ENCODE assay signal across 9 mouse cellular contexts in the genomic region with DNA sequence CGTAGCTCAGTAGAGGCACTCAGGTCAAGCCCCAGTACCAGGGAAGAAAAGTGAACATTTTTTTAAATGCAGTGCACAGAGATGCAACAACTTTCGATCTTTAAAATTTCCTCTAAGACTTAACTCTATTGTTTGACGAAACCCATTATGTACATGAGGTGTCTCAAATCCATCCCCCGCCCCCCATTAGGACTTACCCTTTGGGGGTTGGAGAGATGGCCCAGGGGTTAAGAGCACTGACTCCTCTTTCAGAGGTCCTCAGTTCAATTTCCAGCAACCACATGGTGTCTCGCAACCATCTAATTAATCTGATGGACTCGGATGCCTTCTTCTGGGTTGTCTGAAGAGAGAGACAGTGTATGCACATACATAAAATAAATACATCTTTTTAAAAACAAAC. TPM values are rescaled to one million over a fixed set of nuclear protein-coding genes. Genes with fewer than 3 reads are reported as not detected.
DNase-seq lines count a peak whose midpoint lies in the region; ATAC-seq and TF ChIP-seq lines count a peak whose summit lies in the region.
"Had no signal": no experiment of that assay in that cellular context is flagged by ENCODE, and none has a peak within 500 bp of the region (broad histone marks: within the 10 kb centered on the region; RNA-seq: fewer than 3 reads in every experiment).

No protein-coding gene starts in this region.

- intact Hi-C loops in left cerebral cortex, postnatal 14 days (cut with DNase I), result no loop called here

- H3K79me2 ChIP-seq in MEL (ENCODE audit: control insufficient read depth, insufficient read depth, low read length, poor library complexity), result peaks cover 7% of the 10 kb centered on the region; the same call in 1 of the 2 replicates

- TF ChIP-seq CTCF in heart, postnatal 0 days (IDR thresholded peaks at IDR 0.05; ENCODE audit: low read depth), result no peak
- no peak for TF ChIP-seq CTCF in MEL (IDR thresholded peaks at IDR 0.05 in 2 of 3, conservative IDR thresholded peaks at IDR 0.05 in 1 of 3; ENCODE audit: control insufficient read depth in 1 of 3, insufficient read depth in 1 of 3, low read depth in 2 of 3, low read length in 3 of 3, poor library complexity in 1 of 3, severe bottlenecking in 1 of 3)
- no peak for TF ChIP-seq CTCF in forebrain, postnatal 0 days (IDR thresholded peaks at IDR 0.05; ENCODE audit: low read depth)

- H3K27me3 ChIP-seq in heart, postnatal 0 days (ENCODE audit: control insufficient read depth, insufficient read depth, low read length), result no peaks in the 10 kb centered on the region
- H3K27me3 ChIP-seq in MEL (ENCODE audit: control insufficient read depth in 1 of 2, insufficient read depth in 2 of 2, low read length in 2 of 2), result peaks cover 0 to 1% of the 10 kb centered on the region in 2 experiments; a peak in 1 of 4 replicates
- H3K27me3 ChIP-seq in forebrain, postnatal 0 days (ENCODE audit: insufficient read depth, low read length), result no peaks in the 10 kb centered on the region
- no peaks in the 10 kb centered on the region for H3K27me3 ChIP-seq in midbrain, embryonic 10.5 days (ENCODE audit: low read depth, poor library complexity, severe bottlenecking)

- H3K27ac ChIP-seq in heart, postnatal 0 days (ENCODE audit: low read depth), result peak overlapping the region; percentile 97
- H3K27ac ChIP-seq in MEL (ENCODE audit: control insufficient read depth, low read depth, low read length), result peak overlapping the region; percentile 79
- H3K27ac ChIP-seq in forebrain, postnatal 0 days (ENCODE audit: low read depth, low read length), result peak overlapping the region; percentile 95
- peak overlapping the region; percentile 90 for H3K27ac ChIP-seq in midbrain, embryonic 10.5 days (replicated peaks)

- TF ChIP-seq POLR2A in MEL (IDR thresholded peaks at IDR 0.05; ENCODE audit: control insufficient read depth in 1 of 2, insufficient read depth in 1 of 2, low read depth in 1 of 2, low read length in 2 of 2, poor library complexity in 1 of 2), result no peak

- TF ChIP-seq RAD21 in MEL (IDR thresholded peaks at IDR 0.05; ENCODE audit: low read depth, low read length), result no peak

- 9% methylated on average over 6 of the region's 6 CpGs for WGBS in heart, postnatal 0 days
- WGBS in forebrain, postnatal 0 days, result 1% methylated on average over 6 of the region's 6 CpGs
- 6% methylated on average over 6 of the region's 6 CpGs for WGBS in midbrain, embryonic 10.5 days

- ATAC-seq in heart, postnatal 0 days (ENCODE audit: insufficient read depth, low read depth), result no peak
- no peak for ATAC-seq in forebrain, postnatal 0 days
- no peak for ATAC-seq in granulocyte monocyte progenitor cell, adult 5-6 weeks (replicated peaks; ENCODE audit: poor library complexity, severe bottlenecking)

- peaks cover 22% of the 10 kb centered on the region for H3K4me1 ChIP-seq in heart, postnatal 0 days (ENCODE audit: control insufficient read depth, insufficient read depth)
- no peaks in the 10 kb centered on the region for H3K4me1 ChIP-seq in MEL (ENCODE audit: control insufficient read depth in 1 of 2, insufficient read depth in 2 of 2, low read length in 2 of 2)
- H3K4me1 ChIP-seq in forebrain, postnatal 0 days (ENCODE audit: insufficient read depth), result peaks cover 8% of the 10 kb centered on the region; the same call in 1 of the 2 replicates
- peaks cover 51% of the 10 kb centered on the region for H3K4me1 ChIP-seq in midbrain, embryonic 10.5 days

- H3K9ac ChIP-seq in heart, postnatal 0 days (replicated peaks; ENCODE audit: low read depth, low read length), result peak overlapping the region; percentile 94
- peak overlapping the region; percentile 91 for H3K9ac ChIP-seq in MEL (ENCODE audit: control insufficient read depth, low read depth, low read length, poor library complexity, severe bottlenecking)
- H3K9ac ChIP-seq in forebrain, postnatal 0 days, result peak overlapping the region; percentile 89

- peak overlapping the region; percentile 78 for H3K4me3 ChIP-seq in heart, postnatal 0 days (ENCODE audit: low read depth, low read length)
- peak overlapping the region; percentile 83 to 92 for H3K4me3 ChIP-seq in MEL (ENCODE audit: control insufficient read depth in 1 of 2, insufficient read depth in 1 of 2, low read depth in 2 of 2, low read length in 2 of 2)
- peak overlapping the region; percentile 90 for H3K4me3 ChIP-seq in forebrain, postnatal 0 days (ENCODE audit: low read depth, low read length)
- H3K4me3 ChIP-seq in midbrain, embryonic 10.5 days, result peak overlapping the region; percentile 81

- no peak for TF ChIP-seq EP300 in heart, postnatal 0 days (IDR thresholded peaks at IDR 0.05; ENCODE audit: low read depth)
- TF ChIP-seq EP300 in MEL (IDR thresholded peaks at IDR 0.05; ENCODE audit: low read depth in 1 of 2, low read length in 2 of 2), result no peak

- no peak for DNase-seq in heart, postnatal 0 days (ENCODE audit: low spot score)
- no peak for DNase-seq in heart, adult 8-10 months (ENCODE audit: low spot score)
- DNase-seq in MEL (ENCODE audit: low read depth, low spot score), result peak; percentile 58
- no peak for DNase-seq in forebrain, postnatal 0 days
- DNase-seq in midbrain, embryonic 10.5 days (ENCODE audit: low spot score), result peak; percentile 23
- no peak for DNase-seq in adrenal gland, postnatal 4 days (ENCODE audit: low spot score in 2 of 2)
- DNase-seq in left cerebral cortex, postnatal 14 days (ENCODE audit: low spot score in 2 of 2), result no peak
- DNase-seq: kidney, postnatal 25 days had no signal

- H3K9me3 ChIP-seq in heart, postnatal 0 days (replicated peaks; ENCODE audit: control insufficient read depth, low read length), result no peaks in the 10 kb centered on the region
- H3K9me3 ChIP-seq in MEL (replicated peaks; ENCODE audit: insufficient read depth, low read length), result no peaks in the 10 kb centered on the region
- H3K9me3 ChIP-seq in forebrain, postnatal 0 days (ENCODE audit: low read length), result no peaks in the 10 kb centered on the region
- H3K9me3 ChIP-seq in midbrain, embryonic 10.5 days (replicated peaks), result no peaks in the 10 kb centered on the region

- no peaks in the 10 kb centered on the region for H3K36me3 ChIP-seq in heart, postnatal 0 days (replicated peaks; ENCODE audit: control insufficient read depth, insufficient read depth, low read length)
- peaks cover 0 to 5% of the 10 kb centered on the region in 2 experiments; a peak in 2 of 4 replicates for H3K36me3 ChIP-seq in MEL (ENCODE audit: control insufficient read depth in 1 of 2, insufficient read depth in 2 of 2, low read length in 2 of 2)
- H3K36me3 ChIP-seq in forebrain, postnatal 0 days (ENCODE audit: insufficient read depth), result no peaks in the 10 kb centered on the region
- no peaks in the 10 kb centered on the region for H3K36me3 ChIP-seq in midbrain, embryonic 10.5 days

- H3K4me2 ChIP-seq in heart, postnatal 0 days (ENCODE audit: low read depth, low read length), result peak overlapping the region; percentile 94
- H3K4me2 ChIP-seq in forebrain, postnatal 0 days (ENCODE audit: low read depth), result peak overlapping the region; percentile 62

TF ChIP-seq in MEL, 35 proteins besides CTCF, POLR2A, EP300 and RAD21:
- TF ChIP-seq E2F4 (IDR thresholded peaks at IDR 0.05; ENCODE audit: borderline replicate concordance, low read depth, low read length), result no peak
- TF ChIP-seq USF1 (IDR thresholded peaks at IDR 0.05; ENCODE audit: low read depth, low read length), result no peak
- TF ChIP-seq ZC3H11A (IDR thresholded peaks at IDR 0.05; ENCODE audit: low read depth, low read length), result no peak
- TF ChIP-seq GABPA (IDR thresholded peaks at IDR 0.05; ENCODE audit: low read depth, low read length), result no peak
- TF ChIP-seq CHD1 (IDR thresholded peaks at IDR 0.05; ENCODE audit: low read depth, low read length), result 0 out of 2 replicates have a peak, but pooled peaks have one; percentile 16
- no peak for TF ChIP-seq ZMIZ1 (IDR thresholded peaks at IDR 0.05; ENCODE audit: low read depth, low read length)
- no peak for TF ChIP-seq MAX (IDR thresholded peaks at IDR 0.05; ENCODE audit: low read length)

RNA-seq across cellular contexts. Expression of a gene that starts 1.1 kb away (rescaled TPM):
- 24.4 and 71.6 TPM in 2 replicates for total RNA-seq in heart, postnatal 0 days (2014; rRNA removed; ENCODE audit: low replicate concordance)
- 14.3 and 15.2 TPM in 2 replicates for polyA plus RNA-seq in heart, postnatal 0 days (2015; fragmentation: Nextera tagmentation; extraction: Ambion mirVana)
- total RNA-seq in heart, adult 8-10 months (2022), result 10 to 100 TPM; 13.5 to 19.6 (median 17.2) TPM
- total RNA-seq in MEL (2012; rRNA removed), result 9.7 and 10.0 TPM in 2 replicates
- polyA plus RNA-seq in MEL (2012; ENCODE audit: insufficient read depth in 1 of 2, insufficient read length in 2 of 2, low read depth in 1 of 2, low replicate concordance in 2 of 2, missing spikeins in 1 of 2), result 10 to 100 TPM in 1 of 2 experiments, not detected in 1; 16.0 TPM
- 45.2 and 70.4 TPM in 2 replicates for total RNA-seq in forebrain, postnatal 0 days (2014; rRNA removed)
- 31.3 and 32.2 TPM in 2 replicates for polyA plus RNA-seq in forebrain, postnatal 0 days (2015; fragmentation: Nextera tagmentation; extraction: Ambion mirVana)
- 19.5 and 21.9 TPM in 2 replicates for polyA plus RNA-seq in midbrain, embryonic 10.5 days (2016; fragmentation: Nextera tagmentation; extraction: Ambion mirVana)
- 10 to 100 TPM; 17.1 to 18.8 TPM for total RNA-seq in adrenal gland, postnatal 4 days (2021)
- total RNA-seq in left cerebral cortex, postnatal 14 days (2021), result 10 to 100 TPM; 34.1 to 34.8 TPM
- 15.2 and 16.6 TPM in 2 replicates for total RNA-seq in granulocyte monocyte progenitor cell, adult 5-6 weeks (2014; fragmentation: Nextera tagmentation)
- 13.0 and 17.9 TPM in 2 replicates for total RNA-seq in granulocyte monocyte progenitor cell, adult 5-6 weeks (2017)

RNA-seq across cellular contexts. Expression of a gene that starts 1.1 kb away (rescaled TPM):
- 15.5 and 16.4 TPM in 2 replicates for total RNA-seq in heart, postnatal 0 days (2014; rRNA removed; ENCODE audit: low replicate concordance)
- 12.7 TPM in 2 replicates for polyA plus RNA-seq in heart, postnatal 0 days (2015; fragmentation: Nextera tagmentation; extraction: Ambion mirVana)
- 10 to 100 TPM; 16.2 to 18.6 (median 17.4) TPM for total RNA-seq in heart, adult 8-10 months (2022)
- 0.42 and 0.82 TPM in 2 replicates for total RNA-seq in MEL (2012; rRNA removed)
- polyA plus RNA-seq in MEL (2012; ENCODE audit: insufficient read depth in 1 of 2, insufficient read length in 2 of 2, low read depth in 1 of 2, low replicate concordance in 2 of 2, missing spikeins in 1 of 2), result 1 to 10 TPM in 1 of 2 experiments, not detected in 1; 4.8 TPM
- 8.6 and 11.0 TPM in 2 replicates for total RNA-seq in forebrain, postnatal 0 days (2014; rRNA removed)
- polyA plus RNA-seq in forebrain, postnatal 0 days (2015; fragmentation: Nextera tagmentation; extraction: Ambion mirVana), result 5.0 and 6.0 TPM in 2 replicates
- polyA plus RNA-seq in midbrain, embryonic 10.5 days (2016; fragmentation: Nextera tagmentation; extraction: Ambion mirVana), result 36.0 and 36.5 TPM in 2 replicates
- total RNA-seq in adrenal gland, postnatal 4 days (2021), result 10 to 100 TPM; 46.1 to 46.6 TPM
- total RNA-seq in left cerebral cortex, postnatal 14 days (2021), result 1 to 10 TPM; 7.8 to 9.7 TPM
- total RNA-seq in granulocyte monocyte progenitor cell, adult 5-6 weeks (2014; fragmentation: Nextera tagmentation), result 0.32 TPM in 1 of 2 replicates, not detected in the other
- total RNA-seq in granulocyte monocyte progenitor cell, adult 5-6 weeks (2017), result 1.7 and 4.9 TPM in 2 replicates

Comparison
In these comparisons a context has a peak if more than half of its experiments do, and no peak if none do; other contexts are left out.
1. DNase-seq: peak in MEL (single experiment) and midbrain, embryonic 10.5 days (single experiment); none in heart, postnatal 0 days (single experiment), heart, adult 8-10 months (single experiment), forebrain, postnatal 0 days (single experiment), adrenal gland, postnatal 4 days (0 of 2) and left cerebral cortex, postnatal 14 days (0 of 2).
2. Peak in every context shown above with its lines, with median percentiles within 50 percentile points of each other: H3K27ac ChIP-seq, H3K4me3 ChIP-seq and H3K9ac ChIP-seq.